Mouse (Mus musculus): ENCODE measurements around the gene Glis2. TPM values are rescaled to one million over a fixed set of nuclear protein-coding genes. Genes with fewer than 3 reads are reported as not detected.

The Glis2 gene
- total and polyA plus RNA-seq, 3 experiments: 0.62 to 5.0 TPM; not detected in 1

GRCm38 (mm10) chr16:4613736-4614135 lies 19.2 kb downstream of the Glis2 start:
- no peaks in the 10 kb centered on the region for H3K9me3 ChIP-seq (replicated peaks; ENCODE audit: insufficient read depth, low read length)
- H3K4me1 ChIP-seq (ENCODE audit: control insufficient read depth in 1 of 2, insufficient read depth in 2 of 2, low read length in 2 of 2): no peaks in the 10 kb centered on the region
- no peaks in the 10 kb centered on the region; a peak in 1 of 4 replicates for H3K36me3 ChIP-seq (ENCODE audit: control insufficient read depth in 1 of 2, insufficient read depth in 2 of 2, low read length in 2 of 2)
- no peak overlapping the region for H3K9ac ChIP-seq (ENCODE audit: control insufficient read depth, low read depth, low read length, poor library complexity, severe bottlenecking)
- no peaks in the 10 kb centered on the region for H3K27me3 ChIP-seq (ENCODE audit: control insufficient read depth in 1 of 2, insufficient read depth in 2 of 2, low read length in 2 of 2)
- H3K4me3 ChIP-seq (ENCODE audit: control insufficient read depth in 1 of 2, insufficient read depth in 1 of 2, low read depth in 2 of 2, low read length in 2 of 2): no peak overlapping the region
- no peak overlapping the region for H3K27ac ChIP-seq (ENCODE audit: control insufficient read depth, low read depth, low read length)
- no peak for DNase-seq (ENCODE audit: low read depth, low spot score)
- TF ChIP-seq SIN3A (IDR thresholded peaks at IDR 0.05; ENCODE audit: low read length) (no peak), EP300 (IDR thresholded peaks at IDR 0.05; ENCODE audit: low read depth in 1 of 2, low read length in 2 of 2) (no peak), ZC3H11A (IDR thresholded peaks at IDR 0.05; ENCODE audit: low read depth, low read length) (no peak), MEF2A (IDR thresholded peaks at IDR 0.05; ENCODE audit: extremely low read depth, insufficient replicate concordance, low read depth, low read length, poor library complexity, severe bottlenecking) (no peak), TCF12 (IDR thresholded peaks at IDR 0.05; ENCODE audit: low read depth, low read length) (no peak), GATA1 (IDR thresholded peaks at IDR 0.05; ENCODE audit: low read depth, low read length) (no peak), MAZ (IDR thresholded peaks at IDR 0.05; ENCODE audit: low read depth, low read length) (no peak), E2F4 (IDR thresholded peaks at IDR 0.05; ENCODE audit: borderline replicate concordance, low read depth, low read length) (no peak), NRF1 (IDR thresholded peaks at IDR 0.05; ENCODE audit: insufficient read depth, low read depth, low read length, poor library complexity, severe bottlenecking) (no peak)
- H3K79me2 ChIP-seq (ENCODE audit: control insufficient read depth, insufficient read depth, low read length, poor library complexity): no peaks in the 10 kb centered on the region

- no peak for TF ChIP-seq ELF1 (IDR thresholded peaks at IDR 0.05; ENCODE audit: low read depth, low read length)
- no peak for TF ChIP-seq TAL1 (IDR thresholded peaks at IDR 0.05; ENCODE audit: low read length)
- no peak for TF ChIP-seq JUND (IDR thresholded peaks at IDR 0.05; ENCODE audit: low read depth, low read length)
- no peak for TF ChIP-seq GATA1 (IDR thresholded peaks at IDR 0.05; ENCODE audit: low read depth, low read length)
- TF ChIP-seq POLR2AphosphoS5 (IDR thresholded peaks at IDR 0.05; ENCODE audit: borderline replicate concordance, low read depth, low read length): no peak
- TF ChIP-seq MEF2A (IDR thresholded peaks at IDR 0.05; ENCODE audit: extremely low read depth, insufficient replicate concordance, low read depth, low read length, poor library complexity, severe bottlenecking): no peak
- no peak for TF ChIP-seq CTCF (IDR thresholded peaks at IDR 0.05 in 2 of 3, conservative IDR thresholded peaks at IDR 0.05 in 1 of 3; ENCODE audit: control insufficient read depth in 1 of 3, insufficient read depth in 1 of 3, low read depth in 2 of 3, low read length in 3 of 3, poor library complexity in 1 of 3, severe bottlenecking in 1 of 3)
- TF ChIP-seq TBP (IDR thresholded peaks at IDR 0.05; ENCODE audit: low read depth, low read length): no peak
- no peak for TF ChIP-seq MYC (IDR thresholded peaks at IDR 0.05; ENCODE audit: low read depth, low read length)
- no peak for TF ChIP-seq MAZ (IDR thresholded peaks at IDR 0.05; ENCODE audit: low read depth, low read length)
- TF ChIP-seq POLR2A (IDR thresholded peaks at IDR 0.05; ENCODE audit: control insufficient read depth in 1 of 2, insufficient read depth in 1 of 2, low read depth in 1 of 2, low read length in 2 of 2, poor library complexity in 1 of 2): no peak
- TF ChIP-seq SIN3A (IDR thresholded peaks at IDR 0.05; ENCODE audit: low read length): no peak
- TF ChIP-seq MAX (IDR thresholded peaks at IDR 0.05; ENCODE audit: low read length): no peak
- TF ChIP-seq CHD1 (IDR thresholded peaks at IDR 0.05; ENCODE audit: low read depth, low read length): no peak
- no peak for TF ChIP-seq RCOR1 (IDR thresholded peaks at IDR 0.05; ENCODE audit: low read depth, low read length)
- TF ChIP-seq ZMIZ1 (IDR thresholded peaks at IDR 0.05; ENCODE audit: low read depth, low read length): no peak
- H3K4me3 ChIP-seq (ENCODE audit: control insufficient read depth in 1 of 2, insufficient read depth in 1 of 2, low read depth in 2 of 2, low read length in 2 of 2): no peak overlapping the region
- H3K27ac ChIP-seq (ENCODE audit: control insufficient read depth, low read depth, low read length): no peak overlapping the region
- no peak for DNase-seq (ENCODE audit: low read depth, low spot score)
- H3K9me3 ChIP-seq (replicated peaks; ENCODE audit: insufficient read depth, low read length): no peaks in the 10 kb centered on the region
- H3K36me3 ChIP-seq (ENCODE audit: control insufficient read depth in 1 of 2, insufficient read depth in 2 of 2, low read length in 2 of 2): no peaks in the 10 kb centered on the region; a peak in 1 of 4 replicates
- no peaks in the 10 kb centered on the region for H3K79me2 ChIP-seq (ENCODE audit: control insufficient read depth, insufficient read depth, low read length, poor library complexity)
- H3K4me1 ChIP-seq (ENCODE audit: control insufficient read depth in 1 of 2, insufficient read depth in 2 of 2, low read length in 2 of 2): no peaks in the 10 kb centered on the region
- no peak overlapping the region for H3K9ac ChIP-seq (ENCODE audit: control insufficient read depth, low read depth, low read length, poor library complexity, severe bottlenecking)
- H3K27me3 ChIP-seq (ENCODE audit: control insufficient read depth in 1 of 2, insufficient read depth in 2 of 2, low read length in 2 of 2): no peaks in the 10 kb centered on the region
Observed at GRCm38 (mm10) chr16:4614639-4615038, 20.1 kb downstream of the Glis2 start.

All from MEL (cell line).